In genomic region chr3:107517631-107518108, GRCm38 (mm10) we compare ENCODE assay signal across 8 mouse cellular contexts. TPM values are rescaled to one million over a fixed set of nuclear protein-coding genes. Genes with fewer than 3 reads are reported as not detected.
A peak's percentile ranks its signal among the peaks of the same experiment; 100 is the strongest.
DNase-seq lines count a peak whose midpoint lies in the region; ATAC-seq and TF ChIP-seq lines count a peak whose summit lies in the region.

Gene Slc6a17 (minus strand): TSS chr3:107518018.

- no peaks in the 10 kb centered on the region for H3K36me3 ChIP-seq in hindbrain, embryonic 12.5 days
- no peaks in the 10 kb centered on the region for H3K36me3 ChIP-seq in midbrain, embryonic 11.5 days (ENCODE audit: control insufficient read depth, insufficient read depth, low read length)
- H3K36me3 ChIP-seq in testis, adult 2 months (ENCODE audit: control insufficient read depth, insufficient read depth, low read length), result no peaks in the 10 kb centered on the region

- peak; percentile 3 for DNase-seq in CD4-positive, CD25-positive, alpha-beta regulatory T cell, adult 2 months (ENCODE audit: low read depth, low spot score)
- peak; percentile 94 for DNase-seq in brain, adult 2 months (ENCODE audit: low read depth, low spot score)
- peak; percentile 76 to 77 for DNase-seq in layer of hippocampus, postnatal 14 days (ENCODE audit: low spot score in 2 of 2)
- peak; percentile 93 for DNase-seq in midbrain, embryonic 11.5 days (ENCODE audit: low spot score, missing footprints)

- peak within 1 kb of the TSS; percentile 64 for H3K9ac ChIP-seq in hindbrain, embryonic 12.5 days
- peak within 1 kb of the TSS; percentile 55 for H3K9ac ChIP-seq in midbrain, embryonic 11.5 days (ENCODE audit: low read length)

- H3K4me1 ChIP-seq in embryonic fibroblast, embryonic 13.5 days (ENCODE audit: control insufficient read depth, insufficient read depth, low read length), result no peaks in the 10 kb centered on the region
- H3K4me1 ChIP-seq in hindbrain, embryonic 12.5 days, result peaks cover 14% of the 10 kb centered on the region
- H3K4me1 ChIP-seq in midbrain, embryonic 11.5 days (ENCODE audit: control insufficient read depth, insufficient read depth, low read length), result peaks cover 10% of the 10 kb centered on the region; the same call in 1 of the 2 replicates
- H3K4me1 ChIP-seq in testis, adult 2 months (ENCODE audit: control insufficient read depth, insufficient read depth, low read length), result peaks cover 14% of the 10 kb centered on the region

- H3K4me3 ChIP-seq in embryonic fibroblast, embryonic 13.5 days (ENCODE audit: insufficient read depth, low read length), result peak within 1 kb of the TSS; percentile 43
- peak within 1 kb of the TSS; percentile 63 for H3K4me3 ChIP-seq in hindbrain, embryonic 12.5 days
- peak within 1 kb of the TSS; percentile 46 for H3K4me3 ChIP-seq in midbrain, embryonic 11.5 days (ENCODE audit: low read depth, low read length)
- peak within 1 kb of the TSS; percentile 67 for H3K4me3 ChIP-seq in testis, adult 2 months (ENCODE audit: control insufficient read depth, low read depth, low read length)

- no peak for ATAC-seq in CD4-positive, CD25-positive, alpha-beta regulatory T cell, adult 4 months
- ATAC-seq in hindbrain, embryonic 12.5 days (ENCODE audit: low FRiP score), result peak; percentile 82
- ATAC-seq in midbrain, embryonic 11.5 days (ENCODE audit: low FRiP score), result peak; percentile 83

- H3K9me3 ChIP-seq in hindbrain, embryonic 12.5 days (replicated peaks), result no peaks in the 10 kb centered on the region
- H3K9me3 ChIP-seq in midbrain, embryonic 11.5 days (ENCODE audit: control insufficient read depth, low read length), result no peaks in the 10 kb centered on the region

- TF ChIP-seq CTCF in embryonic fibroblast, embryonic 13.5 days (IDR thresholded peaks at IDR 0.05; ENCODE audit: borderline replicate concordance, insufficient read depth, low read length), result no peak
- no peak for TF ChIP-seq CTCF in testis, adult 2 months (IDR thresholded peaks at IDR 0.05; ENCODE audit: control insufficient read depth, insufficient read depth, insufficient replicate concordance, low read depth, low read length)

- under 1% methylated on average over 63 of the region's 68 CpGs for WGBS in hindbrain, embryonic 12.5 days
- under 1% methylated on average over 59 of the region's 68 CpGs for WGBS in midbrain, embryonic 11.5 days

- H3K27me3 ChIP-seq in hindbrain, embryonic 12.5 days, result peaks cover 64% of the 10 kb centered on the region
- peaks cover 41% of the 10 kb centered on the region for H3K27me3 ChIP-seq in midbrain, embryonic 11.5 days (ENCODE audit: control insufficient read depth, insufficient read depth, low read length)
- H3K27me3 ChIP-seq in testis, adult 2 months (ENCODE audit: control insufficient read depth, insufficient read depth, low read length), result no peaks in the 10 kb centered on the region

- H3K27ac ChIP-seq in embryonic fibroblast, embryonic 13.5 days (ENCODE audit: insufficient read depth, low read length), result no peak within 1 kb of the TSS
- no peak within 1 kb of the TSS for H3K27ac ChIP-seq in hindbrain, embryonic 12.5 days
- no peak within 1 kb of the TSS for H3K27ac ChIP-seq in midbrain, embryonic 11.5 days (ENCODE audit: low read depth, low read length)
- H3K27ac ChIP-seq in testis, adult 2 months (ENCODE audit: control insufficient read depth, insufficient read depth, low read depth, low read length), result no peak within 1 kb of the TSS

- TF ChIP-seq POLR2A in embryonic fibroblast, embryonic 13.5 days (IDR thresholded peaks at IDR 0.05; ENCODE audit: low read depth, low read length), result 0 out of 2 replicates have a peak, but pooled peaks have one; percentile 43
- no peak for TF ChIP-seq POLR2A in testis, adult 2 months (IDR thresholded peaks at IDR 0.05; ENCODE audit: control insufficient read depth, low read depth, low read length)

- peak within 1 kb of the TSS; percentile 98 for H3K4me2 ChIP-seq in hindbrain, embryonic 12.5 days (replicated peaks)
- peak within 1 kb of the TSS; percentile 97 for H3K4me2 ChIP-seq in midbrain, embryonic 11.5 days

RNA-seq across cellular contexts. Expression of gene Slc6a17, which starts in this region (rescaled TPM):
- not detected for polyA plus RNA-seq in CD4-positive, CD25-positive, alpha-beta regulatory T cell, adult 4 months (2017; shearing (Covaris generic))
- 10.4 and 10.9 TPM in 2 replicates for polyA plus RNA-seq in embryonic fibroblast, embryonic 13.5 days (2011; ENCODE audit: insufficient read length, low read depth, missing spikeins)
- 5.6 and 5.7 TPM in 2 replicates for polyA plus RNA-seq in hindbrain, embryonic 12.5 days (2016; fragmentation: Nextera tagmentation; extraction: Ambion mirVana)
- total RNA-seq in layer of hippocampus, postnatal 14 days (2021), result 100 to 1,000 TPM; 281 to 304 TPM
- 1.8 and 1.9 TPM in 2 replicates for polyA plus RNA-seq in midbrain, embryonic 11.5 days (2014; fragmentation: Nextera tagmentation; extraction: Ambion mirVana)
- 0.88 and 1.00 TPM in 2 replicates for polyA plus RNA-seq in testis, adult 2 months (2012; rRNA removed)

Comparison
In these comparisons a context has a peak if more than half of its experiments do, and no peak if none do; other contexts are left out.
1. DNase-seq: peak in every context shown above with its lines; median percentile 94 in brain, adult 2 months; 93 in midbrain, embryonic 11.5 days; 76 in layer of hippocampus, postnatal 14 days; 3 in CD4-positive, CD25-positive, alpha-beta regulatory T cell, adult 2 months.